Mouse (Mus musculus) embryo, embryonic 10.5 days (tissue): ENCODE data around the gene Galm.
A peak's percentile ranks its signal among the peaks of the same experiment; 100 is the strongest.

ENCODE experiments used
- DNase-seq: peaks from one replicate; pipeline ENCODE4 v3.0.0-alpha.2; 2015; ENCODE audit warnings: low spot score

Galm gene

GRCm38 (mm10) chr17:80129387-80129786 is 2.1 kb downstream of the Galm start:
- no peak for DNase-seq

- no peak for DNase-seq
Measured at GRCm38 (mm10) chr17:80130718-80131430, 3.6 kb downstream of the Galm start.

GRCm38 (mm10) chr17:80131431-80131766 is 4.1 kb downstream of the Galm start:
- no peak for DNase-seq

GRCm38 (mm10) chr17:80131838-80132237 is 4.6 kb downstream of the Galm start:
- DNase-seq = no peak

GRCm38 (mm10) chr17:80132502-80132901 is 5.2 kb downstream of the Galm start:
- DNase-seq = no peak

GRCm38 (mm10) chr17:80138434-80139162 is 11.3 kb downstream of the Galm start:
- no peak for DNase-seq

- DNase-seq = no peak
Measured at GRCm38 (mm10) chr17:80139753-80140444, 12.6 kb downstream of the Galm start.

- DNase-seq = no peak
Measured at GRCm38 (mm10) chr17:80143478-80144232, 16.4 kb downstream of the Galm start.

- DNase-seq = no peak
Measured at GRCm38 (mm10) chr17:80145210-80145609, 17.9 kb downstream of the Galm start.

GRCm38 (mm10) chr17:80145771-80146170 is 18.5 kb downstream of the Galm start:
- DNase-seq = no peak

GRCm38 (mm10) chr17:80148053-80148994 is 21.1 kb downstream of the Galm start:
- peak; percentile 15 for DNase-seq

- DNase-seq = no peak
Measured at GRCm38 (mm10) chr17:80148995-80149388, 21.7 kb downstream of the Galm start.

- no peak for DNase-seq
Measured at GRCm38 (mm10) chr17:80151353-80151752, 24.1 kb downstream of the Galm start.

GRCm38 (mm10) chr17:80152767-80153630 is 25.7 kb downstream of the Galm start:
- no peak for DNase-seq

GRCm38 (mm10) chr17:80153631-80154030 is 26.4 kb downstream of the Galm start:
- DNase-seq = no peak

GRCm38 (mm10) chr17:80156905-80157304 is 29.6 kb downstream of the Galm start:
- DNase-seq = no peak

GRCm38 (mm10) chr17:80157489-80157888 is 30.2 kb downstream of the Galm start:
- no peak for DNase-seq

- no peak for DNase-seq
Measured at GRCm38 (mm10) chr17:80160454-80160853, 33.2 kb downstream of the Galm start.

- no peak for DNase-seq
Measured at GRCm38 (mm10) chr17:80163991-80164390, 36.7 kb downstream of the Galm start.

GRCm38 (mm10) chr17:80165741-80166140 is 38.5 kb downstream of the Galm start:
- DNase-seq = no peak
